Mouse (Mus musculus) hindbrain, embryonic 12.5 days (tissue): ENCODE results near the gene Extl1. TPM values are rescaled to one million over a fixed set of nuclear protein-coding genes. Genes with fewer than 3 reads are reported as not detected.
"Not testable (repeated sequence)": the region's sequence is repeated elsewhere in the genome, so short reads cannot be mapped to it uniquely, and the experiment has no call there.

ENCODE experiments used
- ATAC-seq: fragments of 200-750 bp; cut with Nextera tagmentation; 2 replicates; pipeline ENCODE4 v1.8.0; 2017; ENCODE audit warnings: moderate TSS enrichment; ENCODE audit not compliant: low FRiP score
- H3K27ac ChIP-seq: fragments of 300-500 bp; sonication (generic); 2 replicates; pipeline ENCODE4 v1.5.1; 2016; ENCODE audit warnings: mild to moderate bottlenecking
- H3K27me3 ChIP-seq: fragments of 300-500 bp; sonication (generic); 2 replicates; pipeline ENCODE4 v1.6.1; 2016; ENCODE audit warnings: mild to moderate bottlenecking
- H3K36me3 ChIP-seq: fragments of 300-500 bp; sonication (generic); 2 replicates; pipeline ENCODE4 v1.6.1; 2016; ENCODE audit warnings: mild to moderate bottlenecking
- H3K4me1 ChIP-seq: fragments of 300-500 bp; sonication (generic); 2 replicates; pipeline ENCODE4 v1.6.1; 2016
- H3K4me2 ChIP-seq: fragments of 300-500 bp; sonication (generic); replicated peaks from 2 replicates; pipeline ENCODE4 v1.6.1; 2016; ENCODE audit warnings: mild to moderate bottlenecking
- H3K4me3 ChIP-seq: fragments of 300-500 bp; sonication (generic); 2 replicates; pipeline ENCODE4 v1.5.1; 2016; ENCODE audit warnings: mild to moderate bottlenecking
- H3K9ac ChIP-seq: fragments of 300-500 bp; sonication (generic); 2 replicates; pipeline ENCODE4 v1.6.1; 2016; ENCODE audit warnings: mild to moderate bottlenecking, moderate library complexity
- H3K9me3 ChIP-seq: fragments of 300-500 bp; sonication (generic); replicated peaks from 2 replicates; pipeline ENCODE4 v1.6.1; 2016; ENCODE audit warnings: mild to moderate bottlenecking
- WGBS: fragments of 180-500 bp; shearing (Covaris S2); methylation state at CpG from one replicate; pipeline ENCODE4 v1.1.7; 2016; 5-methylcytosine and 5-hydroxymethylcytosine counted together
- polyA plus RNA-seq: library from polyadenylated mRNA; unstranded; fragments of >200 nt; fragmentation: Nextera tagmentation; extraction: Ambion mirVana; gene quantifications from 2 replicates; pipeline ENCODE4 v1.2.1, GENCODE M21; 2016

The Extl1 gene
- polyA plus RNA-seq, 1 experiment from 2014 or later: 1.2 TPM

GRCm38 (mm10) chr4:134344620-134345019, 39.0 kb downstream of the Extl1 start:
- no peak for ATAC-seq
- Histone ChIP-seq H3K27ac (no peak overlapping the region), H3K4me1 (peaks cover 10% of the 10 kb centered on the region), H3K4me3 (no peak overlapping the region), H3K36me3 (no peaks in the 10 kb centered on the region), H3K4me2 (no peak overlapping the region), H3K9ac (no peak overlapping the region), H3K27me3 (peaks cover 62% of the 10 kb centered on the region), H3K9me3 (no peaks in the 10 kb centered on the region)
- 38% methylated on average over 3 of the region's 3 CpGs for WGBS

- Histone ChIP-seq H3K27ac (no peak within 1 kb of the TSS), H3K4me2 (peak within 1 kb of the TSS; percentile 45), H3K4me3 (peak within 1 kb of the TSS; percentile 25), H3K4me1 (peaks cover 10% of the 10 kb centered on the region), H3K36me3 (no peaks in the 10 kb centered on the region), H3K27me3 (peaks cover 62% of the 10 kb centered on the region), H3K9me3 (no peaks in the 10 kb centered on the region), H3K9ac (no peak within 1 kb of the TSS; the same call in 1 of the 2 replicates)
- 4% methylated on average over 61 of the region's 61 CpGs for WGBS
- ATAC-seq: no peak
Observed at GRCm38 (mm10) chr4:134343071-134344031, 40.3 kb downstream of the Extl1 start, which contains the start of gene Slc30a2. Gene Slc30a2 (plus strand): TSS chr4:134343181.

GRCm38 (mm10) chr4:134342213-134342779, 41.4 kb downstream of the Extl1 start:
- WGBS: 37% methylated on average over 11 of the region's 11 CpGs
- Histone ChIP-seq H3K36me3 (no peaks in the 10 kb centered on the region), H3K27me3 (peaks cover 60% of the 10 kb centered on the region), H3K27ac (no peak overlapping the region), H3K4me1 (peaks cover 10% of the 10 kb centered on the region), H3K4me2 (no peak overlapping the region), H3K9ac (no peak overlapping the region), H3K4me3 (no peak overlapping the region), H3K9me3 (no peaks in the 10 kb centered on the region)
- ATAC-seq: no peak

GRCm38 (mm10) chr4:134341231-134341630, 42.4 kb downstream of the Extl1 start:
- not testable (repeated sequence) for H3K9ac ChIP-seq, H3K27ac ChIP-seq, H3K4me2 ChIP-seq, H3K9me3 ChIP-seq, H3K36me3 ChIP-seq, H3K4me3 ChIP-seq, ATAC-seq
- Histone ChIP-seq H3K27me3 (peaks cover 58% of the 10 kb centered on the region), H3K4me1 (peaks cover 10% of the 10 kb centered on the region)
- WGBS: 71% methylated on average over 6 of the region's 6 CpGs

- no peak for ATAC-seq
- WGBS: 63% methylated on average over 5 of the region's 5 CpGs
Observed at GRCm38 (mm10) chr4:134330281-134330680, 53.4 kb downstream of the Extl1 start.

GRCm38 (mm10) chr4:134328832-134329231, 54.8 kb downstream of the Extl1 start:
- WGBS: 86% methylated on average over 8 of the region's 8 CpGs
- Histone ChIP-seq H3K36me3 (no peaks in the 10 kb centered on the region), H3K4me1 (no peaks in the 10 kb centered on the region), H3K4me2 (no peak overlapping the region), H3K9ac (no peak overlapping the region), H3K27ac (no peak overlapping the region), H3K27me3 (no peaks in the 10 kb centered on the region), H3K4me3 (no peak overlapping the region), H3K9me3 (no peaks in the 10 kb centered on the region)
- ATAC-seq: no peak

More at GRCm38 (mm10) chr4:134330281-134330680, 53.4 kb downstream of the Extl1 start:
- no peak overlapping the region for H3K4me3 ChIP-seq
- no peak overlapping the region for H3K4me2 ChIP-seq
- H3K4me1 ChIP-seq: no peaks in the 10 kb centered on the region
- H3K27me3 ChIP-seq: no peaks in the 10 kb centered on the region
- H3K9ac ChIP-seq: no peak overlapping the region
- no peaks in the 10 kb centered on the region for H3K9me3 ChIP-seq
- H3K36me3 ChIP-seq: no peaks in the 10 kb centered on the region
- no peak overlapping the region for H3K27ac ChIP-seq

GRCm38 (mm10) chr4:134328151-134328550, 55.5 kb downstream of the Extl1 start:
- Histone ChIP-seq H3K4me2 (no peak overlapping the region), H3K9ac (no peak overlapping the region), H3K4me3 (no peak overlapping the region), H3K4me1 (no peaks in the 10 kb centered on the region), H3K9me3 (no peaks in the 10 kb centered on the region), H3K36me3 (no peaks in the 10 kb centered on the region), H3K27ac (no peak overlapping the region), H3K27me3 (no peaks in the 10 kb centered on the region)
- WGBS: 57% methylated on average over 8 of the region's 8 CpGs
- ATAC-seq: no peak

- Histone ChIP-seq H3K4me3 (no peak overlapping the region), H3K27me3 (no peaks in the 10 kb centered on the region), H3K9me3 (no peaks in the 10 kb centered on the region), H3K4me1 (no peaks in the 10 kb centered on the region), H3K27ac (no peak overlapping the region), H3K4me2 (no peak overlapping the region), H3K36me3 (no peaks in the 10 kb centered on the region), H3K9ac (no peak overlapping the region)
- 61% methylated on average over 5 of the region's 5 CpGs for WGBS
- no peak for ATAC-seq
Observed at GRCm38 (mm10) chr4:134326859-134327530, 56.7 kb downstream of the Extl1 start.

GRCm38 (mm10) chr4:134324655-134325054, 59.0 kb downstream of the Extl1 start:
- no peaks in the 10 kb centered on the region for H3K9me3 ChIP-seq
- H3K4me3 ChIP-seq: no peak overlapping the region
- H3K27ac ChIP-seq: no peak overlapping the region
- no peaks in the 10 kb centered on the region for H3K27me3 ChIP-seq
- H3K4me1 ChIP-seq: no peaks in the 10 kb centered on the region
- no peak overlapping the region for H3K9ac ChIP-seq
- H3K4me2 ChIP-seq: no peak overlapping the region
- no peaks in the 10 kb centered on the region for H3K36me3 ChIP-seq
- 75% methylated on average over 5 of the region's 5 CpGs for WGBS
- no peak for ATAC-seq

- Histone ChIP-seq H3K4me3 (no peak overlapping the region), H3K9ac (no peak overlapping the region), H3K36me3 (no peaks in the 10 kb centered on the region), H3K4me2 (no peak overlapping the region), H3K27ac (no peak overlapping the region), H3K9me3 (no peaks in the 10 kb centered on the region), H3K27me3 (no peaks in the 10 kb centered on the region), H3K4me1 (no peaks in the 10 kb centered on the region)
- no peak for ATAC-seq
- WGBS: 69% methylated on average over 3 of the region's 3 CpGs
Observed at GRCm38 (mm10) chr4:134321524-134321923, 62.1 kb downstream of the Extl1 start.

- ATAC-seq: no peak
- H3K27me3 ChIP-seq: no peaks in the 10 kb centered on the region
- no peak overlapping the region for H3K27ac ChIP-seq
- WGBS: 77% methylated on average over 5 of the region's 5 CpGs
- peaks cover 3% of the 10 kb centered on the region; the same call in 1 of the 2 replicates for H3K4me1 ChIP-seq
- no peak overlapping the region for H3K4me2 ChIP-seq
- no peak overlapping the region for H3K9ac ChIP-seq
- no peaks in the 10 kb centered on the region for H3K36me3 ChIP-seq
- no peaks in the 10 kb centered on the region for H3K9me3 ChIP-seq
- H3K4me3 ChIP-seq: no peak overlapping the region
Observed at GRCm38 (mm10) chr4:134319674-134320073, 64.0 kb downstream of the Extl1 start.

- H3K9ac ChIP-seq: no peak overlapping the region
- no peak overlapping the region for H3K4me3 ChIP-seq
- 85% methylated on average over 5 of the region's 5 CpGs for WGBS
- H3K27me3 ChIP-seq: no peaks in the 10 kb centered on the region
- H3K27ac ChIP-seq: no peak overlapping the region
- no peaks in the 10 kb centered on the region for H3K36me3 ChIP-seq
- no peak overlapping the region for H3K4me2 ChIP-seq
- no peak for ATAC-seq
- peaks cover 6% of the 10 kb centered on the region; the same call in 1 of the 2 replicates for H3K4me1 ChIP-seq
- H3K9me3 ChIP-seq: no peaks in the 10 kb centered on the region
Observed at GRCm38 (mm10) chr4:134319074-134319473, 64.6 kb downstream of the Extl1 start.
